Mouse (Mus musculus) MEL (cell line): ENCODE results near the gene Frmd4b. TPM values are rescaled to one million over a fixed set of nuclear protein-coding genes. Genes with fewer than 3 reads are reported as not detected.

Experiments
- DNase-seq: peaks from one replicate; pipeline ENCODE4 v3.0.0; 2011; ENCODE audit warnings: low read depth, low spot score
- H3K27ac ChIP-seq: 2 replicates; pipeline ENCODE4 v1.5.1; 2012; ENCODE audit warnings: low read depth, mild to moderate bottlenecking, control low read depth, low read length, moderate library complexity; ENCODE audit not compliant: control insufficient read depth
- H3K27me3 ChIP-seq, 2 experiments: fragments of 150-350 bp in 1 of 2; sonication (generic) in 1 of 2; 2 replicates each; pipeline ENCODE4 v1.6.1; 2012; ENCODE audit warnings: low read length in 2 of 2, mild to moderate bottlenecking in 2 of 2, improper control_type of control experiment in 1 of 2, moderate library complexity in 1 of 2; ENCODE audit not compliant: insufficient read depth in 2 of 2, control insufficient read depth in 1 of 2
- H3K36me3 ChIP-seq, 2 experiments: 2 replicates each; pipeline ENCODE4 v1.6.1; 2012 to 2014; ENCODE audit warnings: low read length in 2 of 2, improper control_type of control experiment in 1 of 2, inconsistent platforms in 1 of 2, mild to moderate bottlenecking in 1 of 2; ENCODE audit not compliant: insufficient read depth in 2 of 2, control insufficient read depth in 1 of 2
- H3K4me1 ChIP-seq, 2 experiments: fragments of 150-350 bp in 1 of 2; sonication (generic) in 1 of 2; 2 replicates each; pipeline ENCODE4 v1.6.1; 2012; ENCODE audit warnings: low read length in 2 of 2, improper control_type of control experiment in 1 of 2, mild to moderate bottlenecking in 1 of 2; ENCODE audit not compliant: insufficient read depth in 2 of 2, control insufficient read depth in 1 of 2
- H3K4me3 ChIP-seq, 2 experiments: fragments of 150-350 bp in 1 of 2; sonication (generic) in 1 of 2; 2 replicates each; pipeline ENCODE4 v1.5.1; 2012; ENCODE audit warnings: low read depth in 2 of 2, low read length in 2 of 2, mild to moderate bottlenecking in 2 of 2, moderate library complexity in 2 of 2, control low read depth in 1 of 2, improper control_type of control experiment in 1 of 2; ENCODE audit not compliant: control insufficient read depth in 1 of 2, insufficient read depth in 1 of 2
- H3K79me2 ChIP-seq: 2 replicates; pipeline ENCODE4 v1.6.1; 2012; ENCODE audit warnings: mild to moderate bottlenecking, low read length, moderate library complexity; ENCODE audit not compliant: control insufficient read depth, poor library complexity, insufficient read depth
- H3K9ac ChIP-seq: 2 replicates; pipeline ENCODE4 v1.6.1; 2012; ENCODE audit warnings: low read depth, mild to moderate bottlenecking, control low read depth, low read length, moderate library complexity; ENCODE audit not compliant: control insufficient read depth, poor library complexity, severe bottlenecking
- H3K9me3 ChIP-seq: fragments of 150-350 bp; sonication (generic); replicated peaks from 2 replicates; pipeline ENCODE4 v1.6.1; 2012; ENCODE audit warnings: mild to moderate bottlenecking, low read length, improper control_type of control experiment, moderate library complexity; ENCODE audit not compliant: insufficient read depth
- BHLHE40 ChIP-seq: IDR thresholded peaks from 2 replicates; pipeline ENCODE4 v1.6.1; 2012; ENCODE audit warnings: low read depth, mild to moderate bottlenecking, inconsistent platforms, low read length, improper control_type of control experiment, borderline replicate concordance
- CHD1 ChIP-seq: IDR thresholded peaks from 2 replicates; pipeline ENCODE4 v1.6.1; 2012; ENCODE audit warnings: low read depth, mild to moderate bottlenecking, inconsistent platforms, low read length, improper control_type of control experiment
- CHD2 ChIP-seq: IDR thresholded peaks from 2 replicates; pipeline ENCODE4 v1.6.1; 2011; ENCODE audit warnings: low read length, improper control_type of control experiment
- CTCF ChIP-seq, 3 experiments: IDR thresholded peaks in 2 of 3; conservative IDR thresholded peaks in 1 of 3; 2 replicates each; pipeline ENCODE4 v1.5.1; 2011 to 2012; ENCODE audit warnings: low read length in 3 of 3, low read depth in 2 of 3, mild to moderate bottlenecking in 2 of 3, improper control_type of control experiment in 1 of 3, inconsistent platforms in 1 of 3, mixed read lengths in 1 of 3, moderate library complexity in 1 of 3; ENCODE audit not compliant: control insufficient read depth in 1 of 3, insufficient read depth in 1 of 3, poor library complexity in 1 of 3, severe bottlenecking in 1 of 3
- E2F4 ChIP-seq: IDR thresholded peaks from 2 replicates; pipeline ENCODE4 v1.6.1; 2011; ENCODE audit warnings: low read depth, low read length, improper control_type of control experiment, borderline replicate concordance
- EP300 ChIP-seq, 2 experiments: IDR thresholded peaks; 2 replicates each; pipeline ENCODE4 v1.6.1; 2011; ENCODE audit warnings: improper control_type of control experiment in 2 of 2, low read length in 2 of 2, low read depth in 1 of 2, mild to moderate bottlenecking in 1 of 2
- ETS1 ChIP-seq: IDR thresholded peaks from 2 replicates; pipeline ENCODE4 v1.6.1; 2012; ENCODE audit warnings: low read depth, mild to moderate bottlenecking, inconsistent platforms, low read length, improper control_type of control experiment, moderate library complexity
- GABPA ChIP-seq: IDR thresholded peaks from 2 replicates; pipeline ENCODE4 v1.6.1; 2012; ENCODE audit warnings: low read depth, mild to moderate bottlenecking, inconsistent platforms, low read length, improper control_type of control experiment, moderate library complexity
- HCFC1 ChIP-seq: IDR thresholded peaks from 2 replicates; pipeline ENCODE4 v1.6.1; 2012; ENCODE audit warnings: low read depth, mild to moderate bottlenecking, inconsistent platforms, low read length, improper control_type of control experiment, moderate library complexity
- JUND ChIP-seq: IDR thresholded peaks from 2 replicates; pipeline ENCODE4 v1.6.1; 2011; ENCODE audit warnings: low read depth, mild to moderate bottlenecking, improper control_type of control experiment, low read length
- KAT2A ChIP-seq: conservative IDR thresholded peaks from 2 replicates; pipeline ENCODE4 v1.6.1; 2012; ENCODE audit warnings: low read depth, low read length, improper control_type of control experiment, inconsistent platforms
- MAX ChIP-seq: IDR thresholded peaks from 2 replicates; pipeline ENCODE4 v1.6.1; 2011; ENCODE audit warnings: low read length, improper control_type of control experiment
- MXI1 ChIP-seq: IDR thresholded peaks from 2 replicates; pipeline ENCODE4 v1.6.1; 2011; ENCODE audit warnings: mild to moderate bottlenecking, low read depth, low read length, improper control_type of control experiment
- MYB ChIP-seq: IDR thresholded peaks from 2 replicates; pipeline ENCODE4 v1.6.1; 2011; ENCODE audit warnings: mild to moderate bottlenecking, low read depth, low read length, improper control_type of control experiment
- MYC ChIP-seq: IDR thresholded peaks from 2 replicates; pipeline ENCODE4 v1.6.1; 2011; ENCODE audit warnings: low read depth, mild to moderate bottlenecking, low read length, improper control_type of control experiment, moderate library complexity
- NELFE ChIP-seq: IDR thresholded peaks from 2 replicates; pipeline ENCODE4 v1.6.1; 2011; ENCODE audit warnings: low read depth, low read length, improper control_type of control experiment
- POLR2A ChIP-seq, 2 experiments: IDR thresholded peaks; 2 replicates each; pipeline ENCODE4 v1.6.1; 2011 to 2012; ENCODE audit warnings: low read length in 2 of 2, mild to moderate bottlenecking in 2 of 2, control low read depth in 1 of 2, improper control_type of control experiment in 1 of 2, low read depth in 1 of 2, moderate library complexity in 1 of 2; ENCODE audit not compliant: control insufficient read depth in 1 of 2, insufficient read depth in 1 of 2, poor library complexity in 1 of 2
- POLR2AphosphoS2 ChIP-seq: IDR thresholded peaks from 2 replicates; pipeline ENCODE4 v1.6.1; 2011; ENCODE audit warnings: low read length, improper control_type of control experiment
- SIN3A ChIP-seq: IDR thresholded peaks from 2 replicates; pipeline ENCODE4 v1.6.1; 2012; ENCODE audit warnings: low read length, improper control_type of control experiment, inconsistent platforms
- SMC3 ChIP-seq: IDR thresholded peaks from 2 replicates; pipeline ENCODE4 v1.6.1; 2011; ENCODE audit warnings: low read depth, low read length, improper control_type of control experiment
- TAL1 ChIP-seq: IDR thresholded peaks from 2 replicates; pipeline ENCODE4 v1.6.1; 2012; ENCODE audit warnings: mild to moderate bottlenecking, inconsistent platforms, low read length, moderate library complexity, mixed read lengths
- TBP ChIP-seq: IDR thresholded peaks from 2 replicates; pipeline ENCODE4 v1.8.0; 2011; ENCODE audit warnings: low read depth, low read length, improper control_type of control experiment
- TCF12 ChIP-seq: IDR thresholded peaks from 2 replicates; pipeline ENCODE4 v1.6.1; 2014; ENCODE audit warnings: low read depth, mild to moderate bottlenecking, inconsistent platforms, low read length, improper control_type of control experiment, moderate library complexity
- ZKSCAN1 ChIP-seq: IDR thresholded peaks from 2 replicates; pipeline ENCODE4 v1.6.1; 2012; ENCODE audit warnings: low read depth, mild to moderate bottlenecking, inconsistent platforms, low read length, improper control_type of control experiment, moderate library complexity
- polyA plus RNA-seq, 2 experiments: library from polyadenylated mRNA; stranded (reverse) in 1 of 2; unstranded in 1 of 2; fragments of >175 nt in 1 of 2; fragments of >200 nt in 1 of 2; gene quantifications; 2 replicates each; pipeline versions ENCODE4 v1.2.1 to v1.2.4; 2012; ENCODE audit warnings: low replicate concordance in 2 of 2, low read depth in 1 of 2; ENCODE audit not compliant: insufficient read length in 2 of 2, insufficient read depth in 1 of 2, missing spikeins in 1 of 2
- total RNA-seq: library from RNA; depleted of rRNA; stranded (reverse); fragments of 300-350 nt; gene quantifications from 2 replicates; pipeline ENCODE4 v1.2.3, GENCODE M21; 2012

Gene Frmd4b
- total and polyA plus RNA-seq, 3 experiments = 0.18 TPM; not detected in 2

DNA sequence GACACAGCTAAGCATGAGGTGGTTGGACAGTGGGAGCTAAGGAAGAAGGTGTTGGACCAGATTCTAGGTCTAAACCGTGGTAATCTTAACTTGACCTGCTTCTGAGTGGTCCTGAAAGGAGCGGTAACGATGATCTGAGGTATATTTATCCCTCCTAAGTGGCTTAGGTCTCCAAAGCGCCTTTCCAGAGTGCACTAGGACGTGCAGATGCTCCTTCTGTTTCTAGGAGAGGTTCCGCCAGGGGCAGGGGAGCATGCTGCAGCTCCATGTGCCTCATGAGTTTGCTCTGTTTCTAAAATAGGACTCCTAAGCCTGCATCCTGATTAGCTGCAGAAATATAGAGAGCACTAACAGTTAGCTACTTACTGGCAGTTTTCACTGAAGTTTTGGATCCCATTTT, 117.1 kb downstream of the Frmd4b start:
- H3K4me1 ChIP-seq = peaks cover 0 to 8% of the 10 kb centered on the region in 2 experiments; a peak in 2 of 4 replicates
- DNase-seq = no peak
- TF ChIP-seq HCFC1 = no peak
- TF ChIP-seq, all 39 proteins: peak for 0
- Histone ChIP-seq H3K4me3 (no peak overlapping the region), H3K36me3 (peaks cover 0 to 4% of the 10 kb centered on the region in 2 experiments; a peak in 2 of 4 replicates), H3K9ac (no peak overlapping the region), H3K9me3 (no peaks in the 10 kb centered on the region), H3K27me3 (no peaks in the 10 kb centered on the region), H3K27ac (no peak overlapping the region), H3K79me2 (no peaks in the 10 kb centered on the region)

DNA sequence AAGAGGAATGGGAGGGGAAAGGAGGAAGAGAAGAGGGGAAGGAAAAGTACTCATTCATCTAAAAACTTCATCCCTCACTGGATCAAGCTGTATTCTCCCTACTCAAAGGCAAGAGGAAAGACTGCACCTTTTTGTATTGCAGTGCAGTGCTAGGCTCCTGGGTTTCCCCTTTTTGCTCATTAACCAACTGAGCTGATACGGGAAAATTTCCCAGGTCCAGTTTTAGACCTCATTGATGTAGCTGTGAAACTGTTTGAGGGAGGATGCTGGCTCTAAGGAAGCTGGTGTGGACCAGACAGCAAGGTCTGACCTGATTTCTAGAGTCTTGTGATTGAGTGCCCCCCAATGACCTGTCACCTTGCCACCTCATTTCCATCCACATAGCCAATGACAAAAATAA, 121.3 kb downstream of the Frmd4b start:
- H3K9ac ChIP-seq = no peak overlapping the region
- DNase-seq = no peak
- no peak overlapping the region for H3K4me3 ChIP-seq
- H3K27me3 ChIP-seq = no peaks in the 10 kb centered on the region
- no peak for TF ChIP-seq E2F4
- no peak for TF ChIP-seq MYC
- TF ChIP-seq ZKSCAN1 = no peak
- TF ChIP-seq POLR2AphosphoS2 = no peak
- no peak for TF ChIP-seq TBP
- no peaks in the 10 kb centered on the region for H3K36me3 ChIP-seq
- H3K4me1 ChIP-seq = no peaks in the 10 kb centered on the region
- no peaks in the 10 kb centered on the region for H3K79me2 ChIP-seq
- H3K9me3 ChIP-seq = no peaks in the 10 kb centered on the region
- no peak overlapping the region for H3K27ac ChIP-seq

DNA sequence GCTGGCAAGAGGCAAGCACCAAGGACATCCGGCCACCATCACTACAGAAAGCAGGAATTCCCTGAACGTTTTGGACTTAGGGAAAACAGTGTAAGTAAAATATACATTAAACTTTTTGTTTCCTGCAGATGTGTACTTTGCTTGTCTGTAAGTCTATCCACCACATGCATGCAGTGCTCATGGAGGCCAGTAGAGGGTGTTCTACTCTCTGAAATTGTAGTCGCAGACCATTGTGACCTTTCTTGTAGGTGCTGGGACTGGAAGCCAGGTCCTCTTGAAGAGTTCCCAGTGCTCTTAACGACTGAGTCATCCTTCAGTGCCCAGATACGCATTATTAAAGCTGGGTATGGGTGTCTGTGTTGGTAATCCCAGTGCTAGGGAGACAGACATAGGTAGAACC, 126.3 kb downstream of the Frmd4b start:
- H3K36me3 ChIP-seq = no peaks in the 10 kb centered on the region
- TF ChIP-seq CTCF (IDR thresholded peaks at IDR 0.05 in 2 of 3, conservative IDR thresholded peaks at IDR 0.05 in 1 of 3; ENCODE audit: control insufficient read depth in 1 of 3, insufficient read depth in 1 of 3, low read depth in 2 of 3, low read length in 3 of 3, poor library complexity in 1 of 3, severe bottlenecking in 1 of 3) (peak in 1 of 3 experiments; percentile 24; a peak in 1 of 6 replicates), MXI1 (no peak), TCF12 (no peak)
- TF ChIP-seq, all 39 proteins: peak for 1
- no peak overlapping the region for H3K27ac ChIP-seq
- no peaks in the 10 kb centered on the region for H3K4me1 ChIP-seq
- no peaks in the 10 kb centered on the region for H3K27me3 ChIP-seq
- no peak overlapping the region for H3K4me3 ChIP-seq
- no peaks in the 10 kb centered on the region for H3K9me3 ChIP-seq
- no peaks in the 10 kb centered on the region for H3K79me2 ChIP-seq
- no peak for DNase-seq
- H3K9ac ChIP-seq = no peak overlapping the region

DNA sequence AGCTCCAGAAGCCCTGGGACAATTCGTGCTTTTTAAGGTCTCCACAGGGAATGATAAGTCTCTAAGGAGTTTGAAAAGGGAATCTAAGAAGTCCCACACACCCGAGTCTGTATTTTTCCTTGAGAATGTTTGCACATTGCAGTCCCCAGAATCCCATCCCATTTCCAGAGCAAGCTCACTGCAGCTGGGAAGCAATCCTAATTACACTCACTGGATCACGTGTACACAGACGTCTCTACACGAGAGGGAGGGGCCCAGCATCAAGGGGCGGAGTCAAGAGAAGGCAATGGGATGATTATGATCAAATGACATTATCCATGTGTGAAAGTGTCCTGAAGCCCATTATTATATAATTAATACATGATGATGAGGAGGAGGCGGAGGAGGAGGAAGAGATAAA, 128.5 kb downstream of the Frmd4b start:
- no peaks in the 10 kb centered on the region for H3K27me3 ChIP-seq
- no peak overlapping the region for H3K4me3 ChIP-seq
- H3K79me2 ChIP-seq = no peaks in the 10 kb centered on the region
- H3K36me3 ChIP-seq = no peaks in the 10 kb centered on the region
- H3K4me1 ChIP-seq = no peaks in the 10 kb centered on the region
- no peak for DNase-seq
- H3K27ac ChIP-seq = no peak overlapping the region
- no peak overlapping the region for H3K9ac ChIP-seq
- no peaks in the 10 kb centered on the region for H3K9me3 ChIP-seq
- no peak for TF ChIP-seq CHD1
- no peak for TF ChIP-seq SIN3A
- no peak for TF ChIP-seq EP300 (IDR thresholded peaks at IDR 0.05; ENCODE audit: low read depth in 1 of 2, low read length in 2 of 2)
- no peak for TF ChIP-seq GABPA
- TF ChIP-seq BHLHE40 = no peak
- TF ChIP-seq ETS1 = no peak
- no peak for TF ChIP-seq MAX
- no peak for TF ChIP-seq JUND
- no peak for TF ChIP-seq SMC3
- TF ChIP-seq ZKSCAN1 = no peak
- no peak for TF ChIP-seq KAT2A
- no peak for TF ChIP-seq POLR2A (IDR thresholded peaks at IDR 0.05; ENCODE audit: control insufficient read depth in 1 of 2, insufficient read depth in 1 of 2, low read depth in 1 of 2, low read length in 2 of 2, poor library complexity in 1 of 2)
- TF ChIP-seq CHD2 = no peak
- no peak for TF ChIP-seq TAL1
- TF ChIP-seq POLR2AphosphoS2 = no peak
- no peak for TF ChIP-seq MYB
- TF ChIP-seq NELFE = no peak
